Mouse (Mus musculus): ENCODE data around the gene Babam1.

GRCm38 (mm10) chr8:71375581-71376422, 20.9 kb upstream of the Babam1 start:
- no peak for TF ChIP-seq TAL1 (IDR thresholded peaks at IDR 0.05; ENCODE audit: low read length)
- TF ChIP-seq GATA1 (IDR thresholded peaks at IDR 0.05; ENCODE audit: low read length): no peak

All from erythroblast, embryonic 14.5 days (primary cell).